Mouse (Mus musculus) liver, postnatal 0 days (tissue): Measurements from ENCODE around the gene Nags.

Experiments used
- CTCF ChIP-seq: sonication (generic); IDR thresholded peaks from 2 replicates; pipeline ENCODE4 v1.5.1; 2016; ENCODE audit warnings: antibody characterized with exemption, low read depth
- EP300 ChIP-seq: IDR thresholded peaks from 2 replicates; pipeline ENCODE4 v1.6.1; 2016; ENCODE audit warnings: antibody characterized with exemption, low read depth, mild to moderate bottlenecking

DNA sequence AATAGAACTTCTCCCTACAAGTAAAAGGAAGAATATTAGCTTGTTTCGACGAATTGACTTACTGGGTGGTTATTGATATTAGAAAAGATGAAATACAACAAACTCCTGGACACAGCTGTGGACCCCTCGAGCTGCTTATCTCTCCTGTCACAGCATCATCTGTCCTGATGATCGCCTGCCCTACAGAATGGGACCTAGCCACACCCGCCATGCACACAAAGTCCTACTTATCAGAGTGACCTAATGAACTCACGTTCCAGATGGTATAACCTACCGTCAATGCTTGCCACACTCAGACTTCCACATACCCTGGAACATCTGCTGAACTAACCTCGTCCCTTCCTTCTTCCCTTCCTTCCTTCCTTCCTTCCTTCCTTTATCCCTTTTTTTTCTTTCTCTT is 29.1 kb upstream of the Nags start:
- TF ChIP-seq CTCF (no peak), EP300 (no peak)
